Mouse (Mus musculus) small intestine, adult 2 months (tissue): ENCODE results near the gene Rab30.

Source experiments
- CTCF ChIP-seq: fragments of 200-500 bp; IDR thresholded peaks from 2 replicates; pipeline ENCODE4 v1.5.1; 2012; ENCODE audit warnings: low read depth, mild to moderate bottlenecking, control low read depth, inconsistent platforms, low read length, moderate library complexity, mixed read lengths; ENCODE audit not compliant: insufficient replicate concordance, insufficient read length; ENCODE audit errors: extremely low read depth
- POLR2A ChIP-seq: fragments of 200-500 bp; IDR thresholded peaks from 2 replicates; pipeline ENCODE4 v1.6.1; 2012; ENCODE audit warnings: low read depth, mild to moderate bottlenecking, control low read depth, inconsistent platforms, low read length, moderate library complexity

DNA sequence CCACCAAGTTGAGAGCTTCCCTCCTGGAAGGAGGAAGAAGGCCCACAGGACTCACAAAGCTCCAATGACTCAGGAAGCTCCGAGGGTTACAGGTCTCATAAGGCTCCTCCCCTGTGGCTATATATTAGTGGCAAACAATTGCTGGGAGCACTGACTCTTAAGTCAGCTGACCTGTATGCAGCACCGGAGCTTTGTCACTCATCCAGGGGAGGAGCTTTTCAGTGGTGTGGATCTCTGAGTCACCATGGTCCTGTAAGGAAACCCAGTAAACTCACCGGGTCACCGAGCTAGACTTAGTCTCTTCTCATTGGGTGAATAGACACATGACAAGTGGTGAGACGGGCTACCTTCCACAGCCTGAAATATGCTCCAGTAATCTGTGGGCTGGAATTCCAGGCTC lies 42.6 kb upstream of the Rab30 start:
- TF ChIP-seq CTCF (no peak), POLR2A (no peak)
